Mouse (Mus musculus): ENCODE measurements around the gene Asap2.

- TF ChIP-seq POLR2A (IDR thresholded peaks at IDR 0.05; ENCODE audit: extremely low read depth, insufficient read depth, low read length) (no peak), CTCF (IDR thresholded peaks at IDR 0.05; ENCODE audit: low read depth, low read length) (no peak)
These were observed 186.1 kb downstream of the Asap2 start for GRCm38 (mm10) chr12:21176399-21176798.
